Mouse (Mus musculus): ENCODE measurements around the gene Ccz1.

DNA sequence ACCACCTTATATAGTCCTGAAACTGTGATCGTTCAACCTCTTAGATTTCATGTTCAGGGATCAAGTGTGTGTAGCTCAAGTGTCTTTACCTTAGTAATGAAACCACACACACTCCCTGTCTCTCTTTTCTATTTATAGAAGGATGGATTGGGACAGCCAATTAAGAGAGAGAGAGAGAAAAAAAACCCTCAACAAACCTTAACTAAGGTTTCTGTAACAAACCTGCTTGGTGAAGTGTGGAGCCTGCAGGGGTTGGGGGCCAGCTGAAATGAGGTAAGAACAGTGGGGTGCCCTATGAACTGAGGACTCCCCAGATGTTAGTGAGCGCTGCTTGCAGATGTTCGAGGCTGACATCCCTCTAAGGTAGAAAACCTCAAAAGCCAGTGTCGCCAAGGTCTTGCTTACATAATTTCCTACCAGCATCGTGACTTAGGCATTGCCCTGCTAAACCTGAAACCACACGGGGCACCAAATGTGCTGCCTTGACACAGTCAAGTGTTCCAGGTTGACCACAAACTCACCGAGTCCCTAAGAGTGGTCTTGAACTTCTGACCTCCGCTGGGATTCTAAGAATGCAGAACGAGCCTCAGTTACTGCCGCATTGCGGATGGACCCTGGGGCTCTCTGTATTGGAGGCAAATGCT is 12.1 kb upstream of the Ccz1 start, which contains the start of gene Ocm:
- TF ChIP-seq MAX (IDR thresholded peaks at IDR 0.05; ENCODE audit: low read depth) (no peak), POLR2A (IDR thresholded peaks at IDR 0.05; ENCODE audit: insufficient read length, low read depth) (no peak), TCF12 (IDR thresholded peaks at IDR 0.05; ENCODE audit: insufficient read depth, poor library complexity, severe bottlenecking) (no peak), USF1 (IDR thresholded peaks at IDR 0.05; ENCODE audit: low read depth) (no peak), MYOD1 (IDR thresholded peaks at IDR 0.05; ENCODE audit: control insufficient read depth in 1 of 3, insufficient read length in 2 of 3, low read depth in 2 of 3) (no peak), POLR2AphosphoS2 (IDR thresholded peaks at IDR 0.05; ENCODE audit: insufficient read length, low read depth) (no peak), CEBPB (IDR thresholded peaks at IDR 0.05; ENCODE audit: insufficient read depth, poor library complexity, severe bottlenecking) (no peak), SRF (IDR thresholded peaks at IDR 0.05; ENCODE audit: control insufficient read depth, insufficient read length, low read depth) (no peak), MYOG (IDR thresholded peaks at IDR 0.05; ENCODE audit: control insufficient read depth in 1 of 3, insufficient read depth in 1 of 3, insufficient read length in 2 of 3, low read depth in 2 of 3) (no peak)
